Mouse (Mus musculus) ES-Bruce4 (cell line): Measurements from ENCODE around the gene Olfr1046.

Experiments
- CTCF ChIP-seq: IDR thresholded peaks from one replicate; pipeline ENCODE4 v1.8.1; 2011; ENCODE audit warnings: low read depth, low read length
- EP300 ChIP-seq: IDR thresholded peaks from 2 replicates; pipeline ENCODE4 v1.6.1; 2011; ENCODE audit warnings: low read depth, low read length; ENCODE audit not compliant: insufficient read depth
- POLR2A ChIP-seq: IDR thresholded peaks from one replicate; pipeline ENCODE4 v1.8.1; 2011; ENCODE audit warnings: low read length; ENCODE audit not compliant: insufficient read depth

DNA sequence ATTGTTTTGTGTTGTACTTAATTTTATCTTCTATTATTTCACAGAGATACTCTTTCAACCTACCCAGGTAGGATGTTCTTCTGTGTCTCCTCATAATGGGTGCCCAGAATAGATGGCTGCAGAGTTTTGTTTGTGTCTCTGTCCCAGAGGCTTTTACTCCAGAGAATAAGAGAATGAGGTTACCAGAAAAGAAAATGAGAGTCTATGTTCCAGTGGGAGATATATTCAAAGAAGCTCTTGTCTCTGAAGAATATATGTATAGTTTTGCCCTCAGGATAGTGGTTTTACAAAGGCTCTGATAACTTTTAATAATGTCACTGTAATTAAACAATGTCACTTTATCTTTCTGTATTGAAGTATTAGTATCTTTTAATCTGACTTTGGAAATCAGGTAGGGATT lies 33.5 kb downstream of the Olfr1046 start, which contains the start of gene Olfr52:
- TF ChIP-seq POLR2A (no peak), CTCF (no peak), EP300 (no peak)
